Comparison of ENCODE assay signal across 10 mouse cellular contexts in the genomic region with DNA sequence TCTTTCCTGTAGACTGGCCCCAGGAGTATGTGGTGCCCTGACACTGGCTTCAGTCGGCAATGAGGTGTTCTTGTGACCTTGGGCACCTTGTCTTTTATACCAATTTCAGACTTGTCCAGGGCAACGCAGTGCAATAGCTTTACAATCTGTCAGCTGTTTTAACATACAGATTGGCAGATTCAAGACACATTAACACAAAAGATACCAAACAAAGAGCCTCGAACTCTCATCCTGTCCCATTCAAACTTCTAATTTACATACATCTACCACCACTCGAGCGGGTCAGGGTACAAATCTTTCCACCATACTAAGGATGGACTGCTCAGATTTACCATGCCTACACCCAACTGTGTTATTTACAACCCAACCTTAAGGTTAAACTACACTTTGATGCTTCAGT.
"Had no signal": no experiment of that assay in that cellular context is flagged by ENCODE, and none has a peak within 500 bp of the region (broad histone marks: within the 10 kb centered on the region; RNA-seq: fewer than 3 reads in every experiment).

No protein-coding gene starts in this region.

- H3K4me2 ChIP-seq: limb, embryonic 15.5 days; liver, embryonic 12.5 days; midbrain, embryonic 13.5 days had no signal

- H3K9me3 ChIP-seq: limb, embryonic 15.5 days; liver, embryonic 12.5 days; midbrain, embryonic 13.5 days had no signal

- DNase-seq: kidney, adult 8-10 months; kidney, postnatal 36 days; right cerebral cortex, adult 18-20 months; right cerebral cortex, postnatal 25 days; thymus, adult 18-20 months; thymus, postnatal 14 days had no signal

- H3K27me3 ChIP-seq: limb, embryonic 15.5 days; liver, embryonic 12.5 days; midbrain, embryonic 13.5 days had no signal

- H3K9ac ChIP-seq: limb, embryonic 15.5 days; liver, embryonic 12.5 days; midbrain, embryonic 13.5 days had no signal

- H3K4me1 ChIP-seq: limb, embryonic 15.5 days; midbrain, embryonic 13.5 days had no signal

- H3K27ac ChIP-seq: kidney, postnatal 0 days; limb, embryonic 15.5 days; liver, embryonic 12.5 days; midbrain, embryonic 13.5 days had no signal

- H3K4me3 ChIP-seq: limb, embryonic 15.5 days; liver, embryonic 12.5 days; midbrain, embryonic 13.5 days had no signal

- ATAC-seq: liver, embryonic 12.5 days; midbrain, embryonic 13.5 days had no signal
